Mouse (Mus musculus): ENCODE results near the gene Map1lc3b. TPM values are rescaled to one million over a fixed set of nuclear protein-coding genes. Genes with fewer than 3 reads are reported as not detected.
"Not testable (repeated sequence)": the region's sequence is repeated elsewhere in the genome, so short reads cannot be mapped to it uniquely, and the experiment has no call there.

The Map1lc3b gene
- polyA plus RNA-seq, 1 experiment from 2014 or later = 224 TPM

GRCm38 (mm10) chr8:121593293-121593692, 3.1 kb downstream of the Map1lc3b start:
- Histone ChIP-seq H3K4me1 (ENCODE audit: control insufficient read depth, insufficient read depth, low read length) (peaks cover 12% of the 10 kb centered on the region), H3K36me3 (ENCODE audit: control insufficient read depth, insufficient read depth, low read length) (peaks cover 43% of the 10 kb centered on the region), H3K4me3 (ENCODE audit: low read depth, low read length) (no peak overlapping the region), H3K27me3 (replicated peaks; ENCODE audit: control insufficient read depth, insufficient read depth, low read length) (no peaks in the 10 kb centered on the region), H3K9ac (ENCODE audit: low read depth, low read length) (no peak overlapping the region; the same call in 1 of the 2 replicates), H3K4me2 (ENCODE audit: low read depth, low read length) (no peak overlapping the region), H3K27ac (replicated peaks; ENCODE audit: low read depth, low read length) (no peak overlapping the region), H3K9me3 (ENCODE audit: control insufficient read depth, low read length) (no peaks in the 10 kb centered on the region)
- WGBS = 85% methylated on average over 5 of the region's 5 CpGs
- ATAC-seq (ENCODE audit: low read depth) = no peak
- no peak for DNase-seq (ENCODE audit: low spot score)

GRCm38 (mm10) chr8:121593983-121594382, 3.8 kb downstream of the Map1lc3b start:
- H3K9me3 ChIP-seq (ENCODE audit: control insufficient read depth, low read length) = no peaks in the 10 kb centered on the region
- H3K27ac ChIP-seq (replicated peaks; ENCODE audit: low read depth, low read length) = no peak overlapping the region

GRCm38 (mm10) chr8:121597492-121597891, 7.3 kb downstream of the Map1lc3b start:
- H3K4me2 ChIP-seq (ENCODE audit: low read depth, low read length); H3K9ac ChIP-seq (ENCODE audit: low read depth, low read length); H3K4me1 ChIP-seq (ENCODE audit: control insufficient read depth, insufficient read depth, low read length); H3K9me3 ChIP-seq (ENCODE audit: control insufficient read depth, low read length); H3K27ac ChIP-seq (replicated peaks; ENCODE audit: low read depth, low read length); H3K4me3 ChIP-seq (ENCODE audit: low read depth, low read length); H3K27me3 ChIP-seq (replicated peaks; ENCODE audit: control insufficient read depth, insufficient read depth, low read length); DNase-seq (ENCODE audit: low spot score); ATAC-seq (ENCODE audit: low read depth): not testable (repeated sequence)
- H3K36me3 ChIP-seq (ENCODE audit: control insufficient read depth, insufficient read depth, low read length) = peaks cover 80% of the 10 kb centered on the region
- 72% methylated on average over 2 of the region's 2 CpGs for WGBS

More at GRCm38 (mm10) chr8:121593983-121594382, 3.8 kb downstream of the Map1lc3b start:
- Histone ChIP-seq H3K9ac (ENCODE audit: low read depth, low read length) (no peak overlapping the region), H3K36me3 (ENCODE audit: control insufficient read depth, insufficient read depth, low read length) (peaks cover 45% of the 10 kb centered on the region), H3K27me3 (replicated peaks; ENCODE audit: control insufficient read depth, insufficient read depth, low read length) (no peaks in the 10 kb centered on the region), H3K4me1 (ENCODE audit: control insufficient read depth, insufficient read depth, low read length) (peaks cover 12% of the 10 kb centered on the region), H3K4me3 (ENCODE audit: low read depth, low read length) (no peak overlapping the region), H3K4me2 (ENCODE audit: low read depth, low read length) (no peak overlapping the region)
- no peak for ATAC-seq (ENCODE audit: low read depth)
- no peak for DNase-seq (ENCODE audit: low spot score)
- 66% methylated on average over 9 of the region's 9 CpGs for WGBS

GRCm38 (mm10) chr8:121598190-121598589, 8.0 kb downstream of the Map1lc3b start:
- Histone ChIP-seq H3K4me1 (ENCODE audit: control insufficient read depth, insufficient read depth, low read length) (no peaks in the 10 kb centered on the region), H3K9me3 (ENCODE audit: control insufficient read depth, low read length) (no peaks in the 10 kb centered on the region), H3K27me3 (replicated peaks; ENCODE audit: control insufficient read depth, insufficient read depth, low read length) (no peaks in the 10 kb centered on the region), H3K36me3 (ENCODE audit: control insufficient read depth, insufficient read depth, low read length) (peaks cover 85% of the 10 kb centered on the region), H3K27ac (replicated peaks; ENCODE audit: low read depth, low read length) (no peak overlapping the region), H3K4me3 (ENCODE audit: low read depth, low read length) (no peak overlapping the region), H3K9ac (ENCODE audit: low read depth, low read length) (no peak overlapping the region), H3K4me2 (ENCODE audit: low read depth, low read length) (no peak overlapping the region)
- DNase-seq (ENCODE audit: low spot score) = no peak
- WGBS = 96% methylated on average over 7 of the region's 7 CpGs
- no peak for ATAC-seq (ENCODE audit: low read depth)

GRCm38 (mm10) chr8:121598892-121599291, 8.7 kb downstream of the Map1lc3b start:
- Histone ChIP-seq H3K4me1 (ENCODE audit: control insufficient read depth, insufficient read depth, low read length) (no peaks in the 10 kb centered on the region), H3K27ac (replicated peaks; ENCODE audit: low read depth, low read length) (no peak overlapping the region), H3K36me3 (ENCODE audit: control insufficient read depth, insufficient read depth, low read length) (peaks cover 84% of the 10 kb centered on the region), H3K4me2 (ENCODE audit: low read depth, low read length) (no peak overlapping the region), H3K9ac (ENCODE audit: low read depth, low read length) (no peak overlapping the region), H3K27me3 (replicated peaks; ENCODE audit: control insufficient read depth, insufficient read depth, low read length) (no peaks in the 10 kb centered on the region), H3K9me3 (ENCODE audit: control insufficient read depth, low read length) (no peaks in the 10 kb centered on the region), H3K4me3 (ENCODE audit: low read depth, low read length) (no peak overlapping the region)
- peak; percentile 88 for DNase-seq (ENCODE audit: low spot score)
- ATAC-seq (ENCODE audit: low read depth) = peak; percentile 85
- 24% methylated on average over 7 of the region's 7 CpGs for WGBS

- H3K9ac ChIP-seq (ENCODE audit: low read depth, low read length) = no peak overlapping the region
- ATAC-seq (ENCODE audit: low read depth) (no peak), DNase-seq (ENCODE audit: low spot score) (no peak)
- H3K27me3 ChIP-seq (replicated peaks; ENCODE audit: control insufficient read depth, insufficient read depth, low read length) = no peaks in the 10 kb centered on the region
- WGBS = 87% methylated on average over 13 of the region's 14 CpGs
- H3K4me1 ChIP-seq (ENCODE audit: control insufficient read depth, insufficient read depth, low read length) = no peaks in the 10 kb centered on the region
- H3K9me3 ChIP-seq (ENCODE audit: control insufficient read depth, low read length) = no peaks in the 10 kb centered on the region
- H3K27ac ChIP-seq (replicated peaks; ENCODE audit: low read depth, low read length) = no peak overlapping the region
- H3K36me3 ChIP-seq (ENCODE audit: control insufficient read depth, insufficient read depth, low read length) = peaks cover 84% of the 10 kb centered on the region
- no peak overlapping the region for H3K4me2 ChIP-seq (ENCODE audit: low read depth, low read length)
- H3K4me3 ChIP-seq (ENCODE audit: low read depth, low read length) = no peak overlapping the region
These were observed 9.7 kb downstream of the Map1lc3b start for GRCm38 (mm10) chr8:121599842-121600241.

- Histone ChIP-seq H3K9ac (ENCODE audit: low read depth, low read length) (no peak overlapping the region), H3K4me3 (ENCODE audit: low read depth, low read length) (no peak overlapping the region), H3K9me3 (ENCODE audit: control insufficient read depth, low read length) (no peaks in the 10 kb centered on the region), H3K27me3 (replicated peaks; ENCODE audit: control insufficient read depth, insufficient read depth, low read length) (no peaks in the 10 kb centered on the region), H3K36me3 (ENCODE audit: control insufficient read depth, insufficient read depth, low read length) (peaks cover 93% of the 10 kb centered on the region), H3K4me2 (ENCODE audit: low read depth, low read length) (no peak overlapping the region), H3K4me1 (ENCODE audit: control insufficient read depth, insufficient read depth, low read length) (no peaks in the 10 kb centered on the region), H3K27ac (replicated peaks; ENCODE audit: low read depth, low read length) (no peak overlapping the region)
- 97% methylated on average over 12 of the region's 12 CpGs for WGBS
- no peak for DNase-seq (ENCODE audit: low spot score)
- no peak for ATAC-seq (ENCODE audit: low read depth)
These were observed 12.2 kb downstream of the Map1lc3b start for GRCm38 (mm10) chr8:121602411-121602810.

GRCm38 (mm10) chr8:121602860-121603259, 12.7 kb downstream of the Map1lc3b start:
- Histone ChIP-seq H3K9me3 (ENCODE audit: control insufficient read depth, low read length) (no peaks in the 10 kb centered on the region), H3K9ac (ENCODE audit: low read depth, low read length) (no peak overlapping the region), H3K27me3 (replicated peaks; ENCODE audit: control insufficient read depth, insufficient read depth, low read length) (no peaks in the 10 kb centered on the region), H3K4me2 (ENCODE audit: low read depth, low read length) (no peak overlapping the region), H3K4me3 (ENCODE audit: low read depth, low read length) (no peak overlapping the region), H3K27ac (replicated peaks; ENCODE audit: low read depth, low read length) (no peak overlapping the region), H3K36me3 (ENCODE audit: control insufficient read depth, insufficient read depth, low read length) (peaks cover 93% of the 10 kb centered on the region), H3K4me1 (ENCODE audit: control insufficient read depth, insufficient read depth, low read length) (no peaks in the 10 kb centered on the region)
- no peak for ATAC-seq (ENCODE audit: low read depth)
- DNase-seq (ENCODE audit: low spot score) = peak; percentile 80
- WGBS = 21% methylated on average over 3 of the region's 3 CpGs

GRCm38 (mm10) chr8:121603801-121604200, 13.6 kb downstream of the Map1lc3b start:
- Histone ChIP-seq H3K27me3 (replicated peaks; ENCODE audit: control insufficient read depth, insufficient read depth, low read length) (no peaks in the 10 kb centered on the region), H3K4me1 (ENCODE audit: control insufficient read depth, insufficient read depth, low read length) (no peaks in the 10 kb centered on the region), H3K27ac (replicated peaks; ENCODE audit: low read depth, low read length) (no peak overlapping the region), H3K36me3 (ENCODE audit: control insufficient read depth, insufficient read depth, low read length) (peaks cover 96% of the 10 kb centered on the region), H3K9me3 (ENCODE audit: control insufficient read depth, low read length) (no peaks in the 10 kb centered on the region), H3K4me2 (ENCODE audit: low read depth, low read length) (no peak overlapping the region), H3K9ac (ENCODE audit: low read depth, low read length) (no peak overlapping the region), H3K4me3 (ENCODE audit: low read depth, low read length) (no peak overlapping the region)
- WGBS = over 99% methylated on average over 12 of the region's 12 CpGs
- DNase-seq (ENCODE audit: low spot score) = no peak
- ATAC-seq (ENCODE audit: low read depth) = no peak

Data from embryonic facial prominence, embryonic 14.5 days (tissue).